Mouse (Mus musculus) E14TG2a.4 (cell line): ENCODE results near the gene Ehd1.
A peak's percentile ranks its signal among the peaks of the same experiment; 100 is the strongest.

Experiments
- H3K27me3 ChIP-seq: 2 replicates; pipeline ENCODE4 v1.6.1; 2014; ENCODE audit warnings: low read length, control low read depth; ENCODE audit not compliant: insufficient read depth
- H3K36me3 ChIP-seq: 2 replicates; pipeline ENCODE4 v1.6.1; 2014; ENCODE audit warnings: low read length, control low read depth; ENCODE audit not compliant: insufficient read depth
- H3K4me1 ChIP-seq: replicated peaks from 2 replicates; pipeline ENCODE4 v1.6.1; 2014; ENCODE audit warnings: low read depth, low read length, control low read depth
- H3K4me3 ChIP-seq: replicated peaks from 2 replicates; pipeline ENCODE4 v1.5.1; 2014; ENCODE audit warnings: mild to moderate bottlenecking, low read length
- H3K9me3 ChIP-seq: 2 replicates; pipeline ENCODE4 v1.6.1; 2014; ENCODE audit warnings: low read length, control low read depth
- CTCF ChIP-seq: conservative IDR thresholded peaks from 2 replicates; pipeline ENCODE4 v1.5.1; 2014; ENCODE audit warnings: low read length
- NANOG ChIP-seq: IDR thresholded peaks from 2 replicates; pipeline ENCODE4 v1.6.1; 2014; ENCODE audit warnings: borderline replicate concordance, low read length, mixed read lengths
- POU5F1 ChIP-seq: IDR thresholded peaks from 2 replicates; pipeline ENCODE4 v1.6.1; 2014; ENCODE audit warnings: low read length, borderline replicate concordance

The Ehd1 gene

GRCm38 (mm10) chr19:6243226-6243625 lies 33.3 kb upstream of the Ehd1 start:
- Histone ChIP-seq H3K36me3 (peaks cover 53% of the 10 kb centered on the region), H3K9me3 (no peaks in the 10 kb centered on the region), H3K4me1 (peaks cover 87% of the 10 kb centered on the region), H3K4me3 (peak overlapping the region; percentile 97), H3K27me3 (no peaks in the 10 kb centered on the region)
- TF ChIP-seq NANOG (no peak), POU5F1 (no peak), CTCF (no peak)

- Histone ChIP-seq H3K36me3 (peaks cover 75% of the 10 kb centered on the region), H3K9me3 (no peaks in the 10 kb centered on the region), H3K27me3 (no peaks in the 10 kb centered on the region), H3K4me1 (peaks cover 74% of the 10 kb centered on the region), H3K4me3 (peak overlapping the region; percentile 46; the same call in 1 of the 2 replicates)
- TF ChIP-seq POU5F1 (no peak), CTCF (no peak), NANOG (no peak)
These were observed 30.7 kb upstream of the Ehd1 start for GRCm38 (mm10) chr19:6245806-6246205.

- TF ChIP-seq POU5F1 (no peak), CTCF (no peak), NANOG (no peak)
- H3K9me3 ChIP-seq, result no peaks in the 10 kb centered on the region
- peak overlapping the region; percentile 58 for H3K4me3 ChIP-seq
- H3K27me3 ChIP-seq, result no peaks in the 10 kb centered on the region
- peaks cover 94% of the 10 kb centered on the region for H3K36me3 ChIP-seq
- peaks cover 76% of the 10 kb centered on the region for H3K4me1 ChIP-seq
These were observed 28.8 kb upstream of the Ehd1 start for GRCm38 (mm10) chr19:6247526-6248300.

GRCm38 (mm10) chr19:6253021-6253420 lies 23.5 kb upstream of the Ehd1 start:
- Histone ChIP-seq H3K36me3 (peaks cover 97% of the 10 kb centered on the region), H3K9me3 (no peaks in the 10 kb centered on the region), H3K27me3 (no peaks in the 10 kb centered on the region), H3K4me1 (peaks cover 37% of the 10 kb centered on the region), H3K4me3 (no peak overlapping the region)
- no peak for TF ChIP-seq NANOG
- TF ChIP-seq POU5F1, result no peak
- TF ChIP-seq CTCF, result no peak

GRCm38 (mm10) chr19:6260428-6260827 lies 16.1 kb upstream of the Ehd1 start:
- Histone ChIP-seq H3K9me3 (no peaks in the 10 kb centered on the region), H3K36me3 (peaks cover 82% of the 10 kb centered on the region), H3K27me3 (no peaks in the 10 kb centered on the region), H3K4me1 (peaks cover 50% of the 10 kb centered on the region), H3K4me3 (no peak overlapping the region)
- TF ChIP-seq CTCF, result peak; percentile 16; the same call in 1 of the 2 replicates
- no peak for TF ChIP-seq POU5F1
- TF ChIP-seq NANOG, result no peak

GRCm38 (mm10) chr19:6260946-6261345 lies 15.6 kb upstream of the Ehd1 start:
- H3K4me1 ChIP-seq, result peaks cover 54% of the 10 kb centered on the region
- no peaks in the 10 kb centered on the region for H3K27me3 ChIP-seq
- TF ChIP-seq NANOG (no peak), CTCF (peak; percentile 72), POU5F1 (no peak)
- H3K4me3 ChIP-seq, result no peak overlapping the region
- peaks cover 77% of the 10 kb centered on the region for H3K36me3 ChIP-seq
- no peaks in the 10 kb centered on the region for H3K9me3 ChIP-seq

GRCm38 (mm10) chr19:6261379-6261778 lies 15.1 kb upstream of the Ehd1 start:
- TF ChIP-seq CTCF (no peak), POU5F1 (no peak), NANOG (no peak)

GRCm38 (mm10) chr19:6262222-6262621 lies 14.3 kb upstream of the Ehd1 start:
- Histone ChIP-seq H3K27me3 (no peaks in the 10 kb centered on the region), H3K9me3 (no peaks in the 10 kb centered on the region), H3K36me3 (peaks cover 64% of the 10 kb centered on the region), H3K4me3 (no peak overlapping the region), H3K4me1 (peaks cover 57% of the 10 kb centered on the region)
- peak; percentile 99 for TF ChIP-seq CTCF
- TF ChIP-seq POU5F1, result no peak
- TF ChIP-seq NANOG, result no peak

More at GRCm38 (mm10) chr19:6261379-6261778, 15.1 kb upstream of the Ehd1 start:
- no peak overlapping the region for H3K4me3 ChIP-seq
- no peaks in the 10 kb centered on the region for H3K9me3 ChIP-seq
- H3K4me1 ChIP-seq, result peaks cover 54% of the 10 kb centered on the region
- H3K27me3 ChIP-seq, result no peaks in the 10 kb centered on the region
- H3K36me3 ChIP-seq, result peaks cover 72% of the 10 kb centered on the region
